Mouse (Mus musculus) forebrain, embryonic 13.5 days (tissue): ENCODE results near the gene Atp1a3. TPM values are rescaled to one million over a fixed set of nuclear protein-coding genes. Genes with fewer than 3 reads are reported as not detected.

Experiments used
- ATAC-seq: fragments of 200-750 bp; cut with Nextera tagmentation; 2 replicates; pipeline ENCODE4 v1.8.0; 2017
- H3K27ac ChIP-seq: fragments of 300-500 bp; sonication (generic); 2 replicates; pipeline ENCODE4 v1.5.1; 2015; ENCODE audit warnings: inconsistent platforms, mild to moderate bottlenecking, moderate library complexity
- H3K27me3 ChIP-seq: fragments of 300-500 bp; sonication (generic); 2 replicates; pipeline ENCODE4 v1.6.1; 2015; ENCODE audit warnings: mild to moderate bottlenecking, inconsistent platforms
- H3K36me3 ChIP-seq: fragments of 300-500 bp; sonication (generic); 2 replicates; pipeline ENCODE4 v1.6.1; 2015; ENCODE audit warnings: mild to moderate bottlenecking, inconsistent platforms; ENCODE audit not compliant: poor library complexity, severe bottlenecking
- H3K4me1 ChIP-seq: fragments of 300-500 bp; sonication (generic); 2 replicates; pipeline ENCODE4 v1.6.1; 2015; ENCODE audit warnings: inconsistent platforms
- H3K4me2 ChIP-seq: fragments of 300-500 bp; sonication (generic); 2 replicates; pipeline ENCODE4 v1.6.1; 2015; ENCODE audit warnings: inconsistent platforms, mild to moderate bottlenecking, moderate library complexity
- H3K4me3 ChIP-seq: fragments of 300-500 bp; sonication (generic); 2 replicates; pipeline ENCODE4 v1.5.1; 2015; ENCODE audit warnings: mild to moderate bottlenecking, inconsistent platforms
- H3K9ac ChIP-seq: fragments of 300-500 bp; sonication (generic); 2 replicates; pipeline ENCODE4 v1.6.1; 2015; ENCODE audit warnings: mild to moderate bottlenecking, inconsistent platforms
- H3K9me3 ChIP-seq: fragments of 300-500 bp; sonication (generic); replicated peaks from 2 replicates; pipeline ENCODE4 v1.6.1; 2016; ENCODE audit warnings: inconsistent platforms
- WGBS: fragments of 180-500 bp; shearing (Covaris S2); methylation state at CpG from one replicate; pipeline ENCODE4 v1.1.7; 2015; 5-methylcytosine and 5-hydroxymethylcytosine counted together
- microRNA-seq: library from miRNA; unstranded; fragments of <30 nt; microRNA quantifications from one replicate; pipeline ENCODE4, GENCODE M21; 2016
- polyA plus RNA-seq: library from polyadenylated mRNA; unstranded; fragments of >200 nt; fragmentation: Nextera tagmentation; extraction: Ambion mirVana; gene quantifications from 2 replicates; pipeline ENCODE4 v1.2.1, GENCODE M21; 2015

Atp1a3 gene
- polyA plus RNA-seq, 1 experiment from 2014 or later: 95.0 TPM

DNA sequence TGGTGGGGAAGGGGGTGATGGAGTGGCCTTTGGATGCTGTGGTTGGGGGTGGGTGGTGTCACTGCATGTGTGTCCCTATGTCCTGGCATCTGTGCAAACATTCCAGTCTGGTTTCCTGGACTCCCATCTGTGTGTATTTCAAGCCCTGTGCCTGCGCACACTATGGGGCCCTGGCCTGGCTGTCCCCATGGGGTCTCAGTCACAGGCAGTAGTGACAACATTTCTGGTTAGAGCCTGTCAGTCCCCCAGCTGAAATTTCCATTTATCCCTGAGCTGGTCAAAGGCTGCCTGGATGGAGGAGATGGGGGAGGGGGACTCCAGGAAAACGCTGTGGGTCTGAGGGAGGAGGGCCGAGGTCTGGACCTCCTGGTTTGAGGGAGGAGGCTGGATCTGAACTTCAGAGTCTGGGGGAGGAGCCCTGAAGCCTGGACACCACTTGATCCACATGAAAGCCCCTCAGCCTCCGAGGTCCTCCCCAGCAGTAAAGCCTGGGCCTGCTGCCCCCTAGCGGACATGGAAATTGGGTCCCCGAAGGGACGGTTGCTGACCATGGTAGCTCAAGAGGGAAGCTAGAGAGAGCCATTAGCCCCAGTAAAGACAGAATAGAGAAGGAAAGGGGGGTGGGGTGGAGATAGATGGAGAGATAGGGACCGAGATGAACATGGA, 55.7 kb downstream of the Atp1a3 start:
- H3K4me3 ChIP-seq: no peak overlapping the region
- H3K4me2 ChIP-seq: no peak overlapping the region
- H3K9me3 ChIP-seq: no peaks in the 10 kb centered on the region
- no peak overlapping the region for H3K27ac ChIP-seq
- peaks cover 36% of the 10 kb centered on the region for H3K4me1 ChIP-seq
- WGBS: 1% methylated on average over 8 of the region's 8 CpGs
- peak; percentile 23; the same call in 1 of the 2 replicates for ATAC-seq
- no peak overlapping the region for H3K9ac ChIP-seq
- H3K27me3 ChIP-seq: peaks cover 100% of the 10 kb centered on the region
- H3K36me3 ChIP-seq: no peaks in the 10 kb centered on the region

DNA sequence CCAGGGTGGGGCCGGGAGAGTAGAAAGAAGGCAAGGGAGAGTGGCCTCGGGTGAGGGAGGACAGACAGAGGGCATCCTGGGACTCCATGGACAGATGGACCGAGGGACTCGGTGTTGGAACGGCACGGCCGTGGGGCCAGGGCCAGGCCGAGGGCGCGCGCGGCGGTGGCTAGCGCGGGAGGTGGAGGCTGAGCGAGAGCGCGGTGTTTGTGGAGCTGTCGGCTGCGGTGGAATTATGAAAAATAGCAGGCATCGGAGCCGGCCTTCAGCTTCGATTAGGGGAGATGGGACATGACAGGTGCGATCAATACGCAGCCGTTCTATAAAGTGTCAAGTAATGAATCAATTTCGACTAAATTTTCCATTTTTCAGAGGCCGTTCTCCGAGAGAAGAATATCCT, 57.0 kb downstream of the Atp1a3 start:
- H3K9ac ChIP-seq: no peak overlapping the region
- peak overlapping the region; percentile 31 for H3K4me2 ChIP-seq
- no peak for ATAC-seq
- no peaks in the 10 kb centered on the region for H3K9me3 ChIP-seq
- H3K36me3 ChIP-seq: no peaks in the 10 kb centered on the region
- peaks cover 100% of the 10 kb centered on the region for H3K27me3 ChIP-seq
- no peak overlapping the region for H3K27ac ChIP-seq
- under 1% methylated on average over 29 of the region's 29 CpGs for WGBS
- peak overlapping the region; percentile 17; the same call in 1 of the 2 replicates for H3K4me3 ChIP-seq
- peaks cover 35% of the 10 kb centered on the region for H3K4me1 ChIP-seq

DNA sequence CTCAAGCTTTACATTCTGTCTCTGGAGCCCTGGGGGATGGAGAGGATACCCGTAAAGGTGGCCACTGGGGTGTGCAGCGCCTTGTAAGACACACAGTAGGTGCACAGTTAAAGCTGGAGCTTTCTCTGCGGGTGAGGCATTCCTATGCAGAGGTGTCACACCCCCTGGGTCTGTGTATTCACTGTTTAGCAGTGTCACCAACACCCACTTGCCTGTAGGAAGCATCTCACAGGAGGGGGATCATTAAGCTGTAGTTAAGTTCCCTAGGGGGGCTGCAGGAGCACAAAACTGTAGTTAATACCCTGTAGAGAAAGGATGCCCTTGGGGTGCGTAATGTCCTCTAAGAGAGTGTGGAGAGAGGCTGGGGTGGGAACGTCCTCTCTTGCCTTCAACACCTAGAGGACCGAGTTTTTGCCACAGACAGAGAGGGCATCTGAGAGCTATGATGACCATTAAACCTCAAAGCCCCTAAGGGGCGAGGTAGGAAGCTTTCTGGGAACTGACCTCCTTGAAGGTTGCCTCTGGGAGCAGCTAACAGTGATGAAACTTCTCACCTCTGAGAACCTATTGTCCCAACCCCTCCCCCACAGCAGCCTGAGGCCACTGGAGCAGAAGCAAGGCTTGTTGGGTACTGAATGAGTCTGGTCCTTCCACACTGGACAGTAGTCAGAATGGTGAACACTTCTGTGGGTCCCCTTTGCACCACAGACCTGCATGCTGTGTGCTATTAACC, 58.3 kb downstream of the Atp1a3 start:
- Histone ChIP-seq H3K4me1 (peaks cover 32% of the 10 kb centered on the region), H3K9ac (no peak overlapping the region), H3K4me3 (no peak overlapping the region), H3K4me2 (no peak overlapping the region), H3K27me3 (peaks cover 100% of the 10 kb centered on the region), H3K36me3 (no peaks in the 10 kb centered on the region), H3K27ac (no peak overlapping the region), H3K9me3 (no peaks in the 10 kb centered on the region)
- WGBS: 3% methylated on average over 7 of the region's 7 CpGs
- ATAC-seq: no peak

DNA sequence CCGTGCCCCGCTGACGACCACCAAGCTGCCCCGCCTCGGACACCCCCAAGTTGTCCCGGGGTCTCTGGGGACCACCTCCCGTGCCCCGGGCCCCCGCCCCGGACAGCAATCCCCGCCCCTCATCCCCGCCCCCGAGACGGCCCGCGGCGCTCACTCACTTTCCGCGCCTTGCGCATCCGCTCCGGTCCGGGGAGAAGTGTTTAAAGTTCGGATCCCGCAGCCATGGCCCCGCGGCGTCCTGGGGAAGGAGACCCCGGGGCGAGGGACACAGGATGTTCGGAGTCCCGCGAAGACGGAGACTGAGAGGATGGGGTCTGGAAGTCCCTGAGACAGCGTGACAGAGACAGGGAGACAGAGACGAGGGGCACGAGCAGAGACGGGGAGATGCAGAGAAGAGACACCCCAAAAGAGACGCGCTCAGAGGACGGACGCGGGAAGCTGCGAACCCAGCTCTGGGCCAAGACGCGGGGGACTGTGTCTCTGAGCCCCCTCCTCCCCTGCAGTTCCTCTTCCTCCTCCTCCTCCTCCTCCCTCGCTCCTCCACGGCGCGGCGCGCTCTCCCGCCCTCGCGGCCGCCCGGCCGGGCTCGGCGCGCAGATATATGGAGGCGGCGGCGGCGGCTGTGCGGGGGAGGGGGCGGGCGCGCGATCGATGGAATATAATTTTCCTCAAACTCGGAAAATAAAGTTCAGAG, 61.4 kb downstream of the Atp1a3 start, which contains the start of gene Gm4881:
Gm4881 (minus strand) TSS at position 238 of the 694 bp plus-strand sequence.
- under 1% methylated on average over 61 of the region's 72 CpGs for WGBS
- peak within 1 kb of the TSS; percentile 63 for H3K4me2 ChIP-seq
- peaks cover 16% of the 10 kb centered on the region for H3K4me1 ChIP-seq
- H3K9ac ChIP-seq: peak within 1 kb of the TSS; percentile 45
- peaks cover 98% of the 10 kb centered on the region for H3K27me3 ChIP-seq
- no peaks in the 10 kb centered on the region for H3K9me3 ChIP-seq
- no peaks in the 10 kb centered on the region for H3K36me3 ChIP-seq
- no peak within 1 kb of the TSS for H3K27ac ChIP-seq
- peak within 1 kb of the TSS; percentile 39 for H3K4me3 ChIP-seq
- no peak for ATAC-seq

DNA sequence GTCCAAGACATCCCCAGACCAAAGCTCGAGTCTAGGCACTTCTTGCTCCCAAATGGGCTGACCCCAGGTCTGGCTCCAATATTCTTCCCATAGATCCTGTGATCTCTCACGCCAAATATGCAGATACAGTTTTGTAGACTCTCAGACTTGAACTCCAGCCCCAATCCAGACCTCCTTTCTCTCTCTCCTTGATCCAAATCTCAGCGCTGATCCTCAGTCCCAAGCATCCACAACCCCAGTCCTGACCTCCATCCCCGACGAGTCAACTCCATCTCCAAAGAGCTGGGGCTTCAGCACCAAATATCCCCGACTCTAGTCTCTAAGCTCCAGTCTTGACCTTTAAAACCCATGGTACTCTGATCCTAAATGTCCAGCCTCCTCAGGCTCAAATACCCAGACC, 62.1 kb downstream of the Atp1a3 start:
- 4% methylated on average over 6 of the region's 6 CpGs for WGBS
- H3K36me3 ChIP-seq: no peaks in the 10 kb centered on the region
- no peak for ATAC-seq
- H3K9me3 ChIP-seq: no peaks in the 10 kb centered on the region
- peaks cover 98% of the 10 kb centered on the region for H3K27me3 ChIP-seq
- H3K9ac ChIP-seq: no peak overlapping the region
- peaks cover 13% of the 10 kb centered on the region for H3K4me1 ChIP-seq
- no peak overlapping the region; the same call in 1 of the 2 replicates for H3K4me2 ChIP-seq
- no peak overlapping the region for H3K27ac ChIP-seq
- H3K4me3 ChIP-seq: peak overlapping the region; percentile 39; the same call in 1 of the 2 replicates

DNA sequence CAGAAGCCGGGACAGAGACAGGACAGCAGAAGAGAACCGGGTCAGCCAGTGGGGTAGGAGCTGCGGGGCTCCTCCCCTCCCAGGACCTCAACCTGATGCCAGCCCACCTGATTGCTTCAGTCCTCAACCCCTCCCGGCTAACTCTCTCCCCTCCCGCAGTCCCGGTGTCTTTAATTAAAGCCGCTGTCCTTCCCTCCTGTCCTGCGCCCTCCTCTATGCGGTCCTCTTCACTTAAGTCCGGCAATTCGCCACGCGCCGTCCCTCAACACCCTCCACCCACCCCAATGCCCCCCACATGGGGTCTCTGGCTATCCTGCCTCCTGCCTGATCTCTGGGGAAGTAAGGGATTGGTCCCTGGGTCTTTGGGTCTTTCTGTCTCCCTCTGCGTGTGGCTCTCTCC, 74.1 kb downstream of the Atp1a3 start:
- no peaks in the 10 kb centered on the region for H3K9me3 ChIP-seq
- no peak for ATAC-seq
- peaks cover 18% of the 10 kb centered on the region for H3K4me1 ChIP-seq
- peaks cover 85% of the 10 kb centered on the region for H3K27me3 ChIP-seq
- H3K4me3 ChIP-seq: no peak overlapping the region
- no peak overlapping the region for H3K4me2 ChIP-seq
- no peak overlapping the region; the same call in 1 of the 2 replicates for H3K9ac ChIP-seq
- peaks cover 10% of the 10 kb centered on the region for H3K36me3 ChIP-seq
- no peak overlapping the region for H3K27ac ChIP-seq
- 2% methylated on average over 15 of the region's 15 CpGs for WGBS

DNA sequence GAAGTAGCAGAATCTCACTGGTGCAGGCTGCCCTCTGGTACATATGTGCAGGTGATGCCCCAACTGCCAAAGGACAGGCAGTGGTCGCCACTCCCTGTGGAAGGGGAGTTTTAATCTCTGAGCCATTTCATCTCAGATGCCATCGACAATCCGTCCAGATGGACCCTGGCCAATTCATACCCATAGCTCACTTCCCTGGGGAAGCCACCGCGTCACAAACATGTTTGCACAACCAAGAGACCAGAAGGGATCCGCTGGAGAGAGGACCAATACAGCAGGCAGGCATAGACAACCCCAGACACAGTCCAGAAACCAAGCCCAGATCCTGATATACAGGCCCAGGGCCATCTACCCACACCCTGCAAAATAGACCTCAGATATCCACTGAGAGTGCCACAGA, 75.3 kb downstream of the Atp1a3 start:
- no peak for ATAC-seq
- Histone ChIP-seq H3K9me3 (no peaks in the 10 kb centered on the region), H3K4me2 (no peak overlapping the region), H3K36me3 (peaks cover 22% of the 10 kb centered on the region), H3K27ac (no peak overlapping the region), H3K4me1 (peaks cover 18% of the 10 kb centered on the region), H3K4me3 (no peak overlapping the region), H3K27me3 (peaks cover 73% of the 10 kb centered on the region), H3K9ac (no peak overlapping the region)
- 57% methylated on average over 6 of the region's 6 CpGs for WGBS

Small RNA genes lying within 50 kb of the gene (microRNA-seq; reads per million reads assigned to microRNA genes)
- gene Mir7046: not detected
- not detected for gene Mir7047

Other genes starting within 250 kb of the Atp1a3 start
- gene Cd177, start 245.6 kb downstream of the Atp1a3 start, polyA plus RNA-seq: 0.05 and 0.10 TPM in 2 replicates
- not detected in 2 replicates for gene Ceacam10, start 228.8 kb downstream of the Atp1a3 start, polyA plus RNA-seq
- gene Gm9844, start 143.7 kb downstream of the Atp1a3 start, polyA plus RNA-seq: 29.8 and 31.0 TPM in 2 replicates
- gene Lypd4, start 136.0 kb downstream of the Atp1a3 start, polyA plus RNA-seq: not detected in 2 replicates
- gene Dmrtc2, start 135.9 kb downstream of the Atp1a3 start, polyA plus RNA-seq: 0.10 and 0.13 TPM in 2 replicates
- 1,732 and 1,934 TPM in 2 replicates for gene Rps19, start 121.6 kb downstream of the Atp1a3 start, polyA plus RNA-seq
- gene Cd79a, start 108.6 kb downstream of the Atp1a3 start, polyA plus RNA-seq: 0.18 TPM in 1 of 2 replicates, not detected in the other
- 54.2 and 54.9 TPM in 2 replicates for gene Arhgef1, start 103.0 kb downstream of the Atp1a3 start, polyA plus RNA-seq
- 0.43 and 1.0 TPM in 2 replicates for gene Gm4881, start 61.5 kb downstream of the Atp1a3 start, polyA plus RNA-seq
- 128 and 138 TPM in 2 replicates for gene Rabac1, start 33.2 kb downstream of the Atp1a3 start, polyA plus RNA-seq
- 12.8 and 14.7 TPM in 2 replicates for gene Grik5, start 66.4 kb upstream of the Atp1a3 start, polyA plus RNA-seq
- gene Zfp574, start 66.6 kb upstream of the Atp1a3 start, polyA plus RNA-seq: 33.5 and 38.1 TPM in 2 replicates
- gene Pou2f2, start 173.8 kb upstream of the Atp1a3 start, polyA plus RNA-seq: 21.9 and 22.2 TPM in 2 replicates
- 11.0 and 12.5 TPM in 2 replicates for gene Dedd2, start 214.7 kb upstream of the Atp1a3 start, polyA plus RNA-seq
- 2.0 and 2.1 TPM in 2 replicates for gene Zfp526, start 215.5 kb upstream of the Atp1a3 start, polyA plus RNA-seq
- gene Gsk3a, start 231.9 kb upstream of the Atp1a3 start, polyA plus RNA-seq: 11.2 and 12.9 TPM in 2 replicates
- gene Erf, start 244.8 kb upstream of the Atp1a3 start, polyA plus RNA-seq: 5.5 and 5.8 TPM in 2 replicates